Mouse (Mus musculus) hindbrain, embryonic 12.5 days (tissue): ENCODE data around the gene Kat2b. TPM values are rescaled to one million over a fixed set of nuclear protein-coding genes. Genes with fewer than 3 reads are reported as not detected.
"Not testable (repeated sequence)": the region's sequence is repeated elsewhere in the genome, so short reads cannot be mapped to it uniquely, and the experiment has no call there.

Experiments used
- ATAC-seq: fragments of 200-750 bp; cut with Nextera tagmentation; 2 replicates; pipeline ENCODE4 v1.8.0; 2017; ENCODE audit warnings: moderate TSS enrichment; ENCODE audit not compliant: low FRiP score
- H3K27ac ChIP-seq: fragments of 300-500 bp; sonication (generic); 2 replicates; pipeline ENCODE4 v1.5.1; 2016; ENCODE audit warnings: mild to moderate bottlenecking
- H3K27me3 ChIP-seq: fragments of 300-500 bp; sonication (generic); 2 replicates; pipeline ENCODE4 v1.6.1; 2016; ENCODE audit warnings: mild to moderate bottlenecking
- H3K36me3 ChIP-seq: fragments of 300-500 bp; sonication (generic); 2 replicates; pipeline ENCODE4 v1.6.1; 2016; ENCODE audit warnings: mild to moderate bottlenecking
- H3K4me1 ChIP-seq: fragments of 300-500 bp; sonication (generic); 2 replicates; pipeline ENCODE4 v1.6.1; 2016
- H3K4me2 ChIP-seq: fragments of 300-500 bp; sonication (generic); replicated peaks from 2 replicates; pipeline ENCODE4 v1.6.1; 2016; ENCODE audit warnings: mild to moderate bottlenecking
- H3K4me3 ChIP-seq: fragments of 300-500 bp; sonication (generic); 2 replicates; pipeline ENCODE4 v1.5.1; 2016; ENCODE audit warnings: mild to moderate bottlenecking
- H3K9ac ChIP-seq: fragments of 300-500 bp; sonication (generic); 2 replicates; pipeline ENCODE4 v1.6.1; 2016; ENCODE audit warnings: mild to moderate bottlenecking, moderate library complexity
- H3K9me3 ChIP-seq: fragments of 300-500 bp; sonication (generic); replicated peaks from 2 replicates; pipeline ENCODE4 v1.6.1; 2016; ENCODE audit warnings: mild to moderate bottlenecking
- WGBS: fragments of 180-500 bp; shearing (Covaris S2); methylation state at CpG from one replicate; pipeline ENCODE4 v1.1.7; 2016; 5-methylcytosine and 5-hydroxymethylcytosine counted together
- polyA plus RNA-seq: library from polyadenylated mRNA; unstranded; fragments of >200 nt; fragmentation: Nextera tagmentation; extraction: Ambion mirVana; gene quantifications from 2 replicates; pipeline ENCODE4 v1.2.1, GENCODE M21; 2016

The Kat2b gene
- polyA plus RNA-seq, 1 experiment from 2014 or later = 5.3 TPM

DNA sequence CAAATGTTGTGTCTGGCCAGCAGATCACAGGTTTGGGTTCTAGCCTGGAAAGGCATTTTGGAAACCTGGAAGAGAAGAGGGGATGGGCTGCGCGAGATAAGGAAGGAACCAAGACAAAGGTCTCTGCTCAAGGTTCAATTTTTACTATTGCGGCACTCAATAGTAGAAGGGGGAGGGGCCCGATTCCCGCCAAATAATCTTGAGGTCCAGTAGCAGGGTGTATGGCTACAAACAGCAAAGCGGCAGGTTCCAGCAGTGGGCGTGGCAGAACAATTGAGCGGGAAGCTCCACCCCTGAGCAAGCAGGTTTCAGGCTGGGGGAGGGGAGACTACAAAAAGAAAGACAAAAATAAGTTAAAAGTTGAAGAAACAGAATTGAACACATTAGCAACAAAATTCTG lies 130.9 kb downstream of the Kat2b start:
- ATAC-seq, H3K27ac ChIP-seq, H3K4me1 ChIP-seq, H3K27me3 ChIP-seq, H3K36me3 ChIP-seq, H3K9me3 ChIP-seq, H3K4me3 ChIP-seq, H3K9ac ChIP-seq, H3K4me2 ChIP-seq: not testable (repeated sequence)
- 88% methylated on average over 8 of the region's 8 CpGs for WGBS

GRCm38 (mm10) chr17:53714453-53714852 lies 147.8 kb downstream of the Kat2b start:
- H3K9me3 ChIP-seq = no peaks in the 10 kb centered on the region
- no peak for ATAC-seq
- H3K27me3 ChIP-seq = no peaks in the 10 kb centered on the region
- no peaks in the 10 kb centered on the region for H3K36me3 ChIP-seq
- WGBS = 72% methylated on average over 1 of the region's 1 CpGs
- H3K4me3 ChIP-seq = no peak overlapping the region
- no peak overlapping the region for H3K9ac ChIP-seq
- H3K27ac ChIP-seq = no peak overlapping the region
- no peaks in the 10 kb centered on the region for H3K4me1 ChIP-seq
- H3K4me2 ChIP-seq = no peak overlapping the region

GRCm38 (mm10) chr17:53715161-53715560 lies 148.5 kb downstream of the Kat2b start:
- not testable (repeated sequence) for H3K36me3 ChIP-seq, ATAC-seq, H3K9me3 ChIP-seq, H3K4me3 ChIP-seq, H3K27ac ChIP-seq, H3K4me1 ChIP-seq, H3K4me2 ChIP-seq, H3K9ac ChIP-seq, H3K27me3 ChIP-seq
- WGBS = 59% methylated on average over 1 of the region's 1 CpGs

- WGBS = 85% methylated on average over 1 of the region's 1 CpGs
- no peaks in the 10 kb centered on the region for H3K4me1 ChIP-seq
- no peak for ATAC-seq
These were observed 151.8 kb downstream of the Kat2b start for GRCm38 (mm10) chr17:53718474-53718873.

GRCm38 (mm10) chr17:53718916-53719315 lies 152.3 kb downstream of the Kat2b start:
- H3K36me3 ChIP-seq, H3K27me3 ChIP-seq, H3K4me1 ChIP-seq, H3K27ac ChIP-seq, H3K9ac ChIP-seq, H3K4me2 ChIP-seq, H3K9me3 ChIP-seq, H3K4me3 ChIP-seq, ATAC-seq: not testable (repeated sequence)
- 85% methylated on average over 3 of the region's 3 CpGs for WGBS

More at GRCm38 (mm10) chr17:53718474-53718873, 151.8 kb downstream of the Kat2b start:
- Histone ChIP-seq H3K36me3 (no peaks in the 10 kb centered on the region), H3K4me3 (no peak overlapping the region), H3K9me3 (no peaks in the 10 kb centered on the region), H3K27me3 (no peaks in the 10 kb centered on the region), H3K27ac (no peak overlapping the region), H3K4me2 (no peak overlapping the region), H3K9ac (no peak overlapping the region)

Other genes with a start within 250 kb of the Kat2b start
- 1.0 and 1.4 TPM in 2 replicates for gene Efhb, start 103.5 kb upstream of the Kat2b start, polyA plus RNA-seq
- 123 and 142 TPM in 2 replicates for gene Rab5a, start 87.6 kb upstream of the Kat2b start, polyA plus RNA-seq
- gene Pp2d1, start 27.4 kb upstream of the Kat2b start, polyA plus RNA-seq = 0.39 and 0.44 TPM in 2 replicates
- gene Sgo1, start 122.5 kb downstream of the Kat2b start, polyA plus RNA-seq = 21.5 and 28.3 TPM in 2 replicates